In genomic region chr2:75014994-75015728, GRCm38 (mm10) we compare ENCODE assay signal across 25 mouse cellular contexts.
A peak's percentile ranks its signal among the peaks of the same experiment; 100 is the strongest.
DNase-seq lines count a peak whose midpoint lies in the region; ATAC-seq and TF ChIP-seq lines count a peak whose summit lies in the region.
"Had no signal": no experiment of that assay in that cellular context is flagged by ENCODE, and none has a peak within 500 bp of the region (broad histone marks: within the 10 kb centered on the region; RNA-seq: fewer than 3 reads in every experiment).

No protein-coding gene starts in this region.

- WGBS in heart, adult 2 months, result 68% methylated on average over 16 of the region's 16 CpGs
- 46% methylated on average over 16 of the region's 16 CpGs for WGBS in intestine, embryonic 16.5 days
- 41% methylated on average over 16 of the region's 16 CpGs for WGBS in neural tube, embryonic 15.5 days

- intact Hi-C loops in heart, adult 2 months (cut with DNase I), result no loop called here

- DNase-seq in heart, adult 11 months, result peak; percentile 82
- DNase-seq in heart, adult 2 months, result no peak
- no peak for DNase-seq in CH12.LX (ENCODE audit: extremely low read depth)
- no peak for DNase-seq in thymus, postnatal 0 days (ENCODE audit: low spot score)
- DNase-seq: adrenal gland, postnatal 10 days; adrenal gland, postnatal 36 days; cerebellum, adult 18-20 months; cerebellum, adult 9-10 months; cerebellum, postnatal 14 days; gastrocnemius, adult 2 months; gastrocnemius, postnatal 14 days; heart, adult 18-20 months; heart, postnatal 14 days; heart, postnatal 4 days had no signal

- no peak overlapping the region for H3K27ac ChIP-seq in heart, adult 2 months
- no peak overlapping the region for H3K27ac ChIP-seq in CH12.LX (ENCODE audit: insufficient read depth, low read depth)
- no peak overlapping the region for H3K27ac ChIP-seq in intestine, embryonic 16.5 days (ENCODE audit: low read length)
- no peak overlapping the region for H3K27ac ChIP-seq in neural tube, embryonic 15.5 days (replicated peaks)
- H3K27ac ChIP-seq: forebrain, embryonic 10.5 days; forebrain, embryonic 13.5 days; gastrocnemius, adult 2 months; heart, embryonic 10.5 days; heart, embryonic 13.5 days; hindbrain, embryonic 14.5 days had no signal

- H3K4me1 ChIP-seq in heart, adult 2 months (ENCODE audit: control insufficient read depth, insufficient read depth, low read length), result peaks cover 2% of the 10 kb centered on the region; the same call in 1 of the 2 replicates
- H3K4me1 ChIP-seq in CH12.LX (ENCODE audit: control insufficient read depth in 1 of 2, insufficient read depth in 2 of 2), result peaks cover 5 to 16% of the 10 kb centered on the region in 2 experiments; a peak in 3 of 4 replicates
- H3K4me1 ChIP-seq in intestine, embryonic 16.5 days (ENCODE audit: control insufficient read depth, insufficient read depth, low read length), result 0 out of 2 replicates have a peak, but pooled peaks cover 2% of the 10 kb centered on the region
- peaks cover 15% of the 10 kb centered on the region for H3K4me1 ChIP-seq in neural tube, embryonic 15.5 days
- H3K4me1 ChIP-seq: forebrain, embryonic 13.5 days had no signal

- TF ChIP-seq CTCF in heart, adult 2 months (IDR thresholded peaks at IDR 0.05), result no peak
- TF ChIP-seq CTCF in CH12.LX (conservative IDR thresholded peaks at IDR 0.05 in 1 of 2, IDR thresholded peaks at IDR 0.05 in 1 of 2; ENCODE audit: low read depth in 2 of 2, low read length in 2 of 2), result no peak

- H3K4me3 ChIP-seq in heart, adult 2 months, result no peak overlapping the region
- no peak overlapping the region for H3K4me3 ChIP-seq in CH12.LX (replicated peaks in 1 of 3; ENCODE audit: low read depth in 2 of 3, low read length in 2 of 3, poor library complexity in 1 of 3)
- no peak overlapping the region for H3K4me3 ChIP-seq in intestine, embryonic 16.5 days (ENCODE audit: low read length)
- no peak overlapping the region for H3K4me3 ChIP-seq in neural tube, embryonic 15.5 days (replicated peaks)
- H3K4me3 ChIP-seq: forebrain, embryonic 10.5 days; forebrain, embryonic 13.5 days; gastrocnemius, adult 2 months; heart, embryonic 10.5 days; heart, embryonic 13.5 days had no signal

- H3K9ac ChIP-seq in heart, adult 2 months (ENCODE audit: low read depth, low read length), result no peak overlapping the region
- no peak overlapping the region for H3K9ac ChIP-seq in CH12.LX (ENCODE audit: insufficient read depth, low read depth)
- H3K9ac ChIP-seq in intestine, embryonic 16.5 days (ENCODE audit: low read depth, low read length), result no peak overlapping the region
- H3K9ac ChIP-seq in neural tube, embryonic 15.5 days (replicated peaks), result no peak overlapping the region
- H3K9ac ChIP-seq: forebrain, embryonic 13.5 days; heart, embryonic 13.5 days; hindbrain, embryonic 14.5 days had no signal

- dilution Hi-C loops in CH12.LX (cut with MboI; ENCODE audit: extremely low pct_ligation_motif_present, extremely low pct_unique_long_range_greater_than_20kb, low sequenced_read_pairs), result no loop called here

- no peaks in the 10 kb centered on the region for H3K36me3 ChIP-seq in heart, adult 2 months (ENCODE audit: control insufficient read depth, insufficient read depth, low read length)
- no peaks in the 10 kb centered on the region for H3K36me3 ChIP-seq in CH12.LX (replicated peaks in 1 of 2; ENCODE audit: control insufficient read depth in 1 of 2, insufficient read depth in 1 of 2, low read length in 1 of 2)
- no peaks in the 10 kb centered on the region for H3K36me3 ChIP-seq in intestine, embryonic 16.5 days (ENCODE audit: control insufficient read depth, insufficient read depth, low read length)
- no peaks in the 10 kb centered on the region for H3K36me3 ChIP-seq in neural tube, embryonic 15.5 days
- H3K36me3 ChIP-seq: forebrain, embryonic 10.5 days; G1E; heart, embryonic 10.5 days; heart, embryonic 13.5 days had no signal

- TF ChIP-seq POLR2A in heart, adult 2 months (IDR thresholded peaks at IDR 0.05; ENCODE audit: insufficient read depth, low read depth, low read length), result no peak
- no peak for TF ChIP-seq POLR2A in CH12.LX (IDR thresholded peaks at IDR 0.05; ENCODE audit: low read depth, low read length)

- ATAC-seq in intestine, embryonic 16.5 days, result peak; percentile 75; the same call in 1 of the 2 replicates
- ATAC-seq in neural tube, embryonic 15.5 days (ENCODE audit: low FRiP score), result no peak
- ATAC-seq in frontal cortex, adult (ENCODE audit: low TSS enrichment), result no peak
- ATAC-seq: forebrain, embryonic 13.5 days; forebrain, embryonic 16.5 days; Patski had no signal

- H3K27me3 ChIP-seq in heart, adult 2 months (ENCODE audit: control insufficient read depth, insufficient read depth, low read length), result no peaks in the 10 kb centered on the region
- peaks cover 6% of the 10 kb centered on the region for H3K27me3 ChIP-seq in CH12.LX (replicated peaks)
- H3K27me3 ChIP-seq in intestine, embryonic 16.5 days (replicated peaks; ENCODE audit: control insufficient read depth, insufficient read depth, low read length), result no peaks in the 10 kb centered on the region
- no peaks in the 10 kb centered on the region; the same call in 1 of the 2 replicates for H3K27me3 ChIP-seq in neural tube, embryonic 15.5 days (replicated peaks)
- H3K27me3 ChIP-seq: forebrain, embryonic 13.5 days; heart, embryonic 13.5 days; Patski had no signal

- H3K9me3 ChIP-seq in CH12.LX (replicated peaks; ENCODE audit: low read length), result no peaks in the 10 kb centered on the region
- H3K9me3 ChIP-seq in intestine, embryonic 16.5 days (ENCODE audit: control insufficient read depth, low read length), result no peaks in the 10 kb centered on the region
- H3K9me3 ChIP-seq in neural tube, embryonic 15.5 days (replicated peaks), result no peaks in the 10 kb centered on the region
- H3K9me3 ChIP-seq: forebrain, embryonic 10.5 days; forebrain, embryonic 13.5 days; G1E; heart, embryonic 10.5 days; heart, embryonic 13.5 days had no signal

- TF ChIP-seq RAD21 in CH12.LX (IDR thresholded peaks at IDR 0.05; ENCODE audit: low read depth, low read length), result no peak

- H3K4me2 ChIP-seq in CH12.LX (ENCODE audit: insufficient read depth, low read depth, poor library complexity, severe bottlenecking), result peak overlapping the region; percentile 8; the same call in 1 of the 2 replicates
- no peak overlapping the region for H3K4me2 ChIP-seq in intestine, embryonic 16.5 days (ENCODE audit: low read depth, low read length)
- H3K4me2 ChIP-seq in neural tube, embryonic 15.5 days, result peak overlapping the region; percentile 21
- H3K4me2 ChIP-seq: forebrain, embryonic 13.5 days; heart, embryonic 13.5 days; hindbrain, embryonic 14.5 days had no signal

- no peak for TF ChIP-seq EP300 in heart, adult 2 months (IDR thresholded peaks at IDR 0.05; ENCODE audit: insufficient read depth, low read depth, low read length)
- peak; percentile 46; the same call in 1 of the 2 replicates for TF ChIP-seq EP300 in CH12.LX (IDR thresholded peaks at IDR 0.05; ENCODE audit: low read length)

- in situ Hi-C loops in CH12.LX (cut with MboI; ENCODE audit: low pct_ligation_motif_present, low pct_unique_long_range_greater_than_20kb, low sequenced_read_pairs), result no loop called here

- H3K79me2 ChIP-seq in heart, adult 2 months (replicated peaks; ENCODE audit: control insufficient read depth, insufficient read depth, low read length), result no peaks in the 10 kb centered on the region
- H3K79me2 ChIP-seq in CH12.LX (replicated peaks; ENCODE audit: control insufficient read depth, extremely low read depth, insufficient read depth, poor library complexity, severe bottlenecking), result no peaks in the 10 kb centered on the region

TF ChIP-seq in CH12.LX, 34 proteins besides CTCF, POLR2A, EP300 and RAD21:
- TF ChIP-seq CHD1 (IDR thresholded peaks at IDR 0.05; ENCODE audit: low read depth, low read length) (no peak), ZMIZ1 (IDR thresholded peaks at IDR 0.05; ENCODE audit: low read depth, low read length) (no peak), IRF4 (IDR thresholded peaks at IDR 0.05; ENCODE audit: low read depth, low read length) (peak; percentile 42; the same call in 1 of the 2 replicates), ZNF384 (IDR thresholded peaks at IDR 0.05; ENCODE audit: low read depth, low read length) (no peak), RCOR1 (conservative IDR thresholded peaks at IDR 0.05; ENCODE audit: low read depth, low read length) (no peak), CHD2 (IDR thresholded peaks at IDR 0.05; ENCODE audit: low read length) (no peak), MXI1 (IDR thresholded peaks at IDR 0.05; ENCODE audit: low read depth, low read length) (no peak), BHLHE40 (IDR thresholded peaks at IDR 0.05; ENCODE audit: low read depth, low read length) (peak; percentile 63)
